Mouse (Mus musculus) small intestine, adult 2 months (tissue): Measurements from ENCODE around the gene Mgat4a. TPM values are rescaled to one million over a fixed set of nuclear protein-coding genes. Genes with fewer than 3 reads are reported as not detected.

Source experiments
- H3K27ac ChIP-seq: fragments of 200-500 bp; 2 replicates; pipeline ENCODE4 v1.5.1; 2012; ENCODE audit warnings: low read depth, low read length, control low read depth, inconsistent platforms; ENCODE audit not compliant: insufficient read depth
- H3K27me3 ChIP-seq: fragments of 200-500 bp; 2 replicates; pipeline ENCODE4 v1.6.1; 2012; ENCODE audit warnings: mild to moderate bottlenecking, moderate library complexity, low read length, inconsistent platforms; ENCODE audit not compliant: control insufficient read depth, insufficient read depth
- H3K36me3 ChIP-seq: fragments of 200-500 bp; 2 replicates; pipeline ENCODE4 v1.6.1; 2012; ENCODE audit warnings: mild to moderate bottlenecking, low read length, control low read depth, inconsistent platforms; ENCODE audit not compliant: control insufficient read depth, insufficient read depth
- H3K4me1 ChIP-seq: fragments of 200-500 bp; 2 replicates; pipeline ENCODE4 v1.6.1; 2012; ENCODE audit warnings: low read length, inconsistent platforms, mixed read lengths; ENCODE audit not compliant: control insufficient read depth, insufficient read depth, insufficient read length
- H3K4me3 ChIP-seq: fragments of 200-500 bp; 2 replicates; pipeline ENCODE4 v1.5.1; 2012; ENCODE audit warnings: low read depth, mild to moderate bottlenecking, control low read depth, inconsistent platforms, low read length, moderate library complexity
- CTCF ChIP-seq: fragments of 200-500 bp; IDR thresholded peaks from 2 replicates; pipeline ENCODE4 v1.5.1; 2012; ENCODE audit warnings: low read depth, mild to moderate bottlenecking, control low read depth, inconsistent platforms, low read length, moderate library complexity, mixed read lengths; ENCODE audit not compliant: insufficient replicate concordance, insufficient read length; ENCODE audit errors: extremely low read depth
- POLR2A ChIP-seq: fragments of 200-500 bp; IDR thresholded peaks from 2 replicates; pipeline ENCODE4 v1.6.1; 2012; ENCODE audit warnings: low read depth, mild to moderate bottlenecking, control low read depth, inconsistent platforms, low read length, moderate library complexity
- WGBS: fragments of 180-500 bp; shearing (Covaris S2); methylation state at CpG from one replicate; pipeline ENCODE4 v1.1.7; 2018; 5-methylcytosine and 5-hydroxymethylcytosine counted together
- polyA plus RNA-seq: library from polyadenylated mRNA; depleted of rRNA; stranded (reverse); fragments of >200 nt; gene quantifications from 2 replicates; pipeline ENCODE4 v1.2.3, GENCODE M21; 2012

Mgat4a gene
- polyA plus RNA-seq, 1 experiment = 53.3 TPM

DNA sequence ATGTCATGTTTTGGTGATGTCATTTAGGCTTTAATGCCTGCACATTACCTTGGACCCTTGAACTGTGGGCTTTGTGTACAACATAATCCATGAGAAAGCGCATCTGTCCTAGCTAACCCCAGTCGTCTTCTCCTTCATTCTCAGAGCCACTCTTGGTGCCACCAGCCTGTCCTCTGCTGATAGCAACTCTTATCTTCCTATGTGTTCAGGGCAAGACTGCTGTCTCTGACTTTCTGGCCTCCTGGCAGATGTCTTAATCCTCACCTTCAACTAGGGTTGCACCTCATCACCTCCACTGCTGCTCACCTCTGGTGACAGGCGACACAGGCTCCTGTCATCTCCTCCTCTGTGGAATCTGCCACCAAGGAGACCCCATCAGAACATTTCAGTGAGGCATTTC is 104.4 kb downstream of the Mgat4a start:
- peaks cover 73% of the 10 kb centered on the region for H3K36me3 ChIP-seq
- H3K4me1 ChIP-seq = no peaks in the 10 kb centered on the region
- H3K4me3 ChIP-seq = no peak overlapping the region
- no peaks in the 10 kb centered on the region for H3K27me3 ChIP-seq
- 85% methylated on average over 3 of the region's 3 CpGs for WGBS
- TF ChIP-seq POLR2A (no peak), CTCF (no peak)
- H3K27ac ChIP-seq = no peak overlapping the region

DNA sequence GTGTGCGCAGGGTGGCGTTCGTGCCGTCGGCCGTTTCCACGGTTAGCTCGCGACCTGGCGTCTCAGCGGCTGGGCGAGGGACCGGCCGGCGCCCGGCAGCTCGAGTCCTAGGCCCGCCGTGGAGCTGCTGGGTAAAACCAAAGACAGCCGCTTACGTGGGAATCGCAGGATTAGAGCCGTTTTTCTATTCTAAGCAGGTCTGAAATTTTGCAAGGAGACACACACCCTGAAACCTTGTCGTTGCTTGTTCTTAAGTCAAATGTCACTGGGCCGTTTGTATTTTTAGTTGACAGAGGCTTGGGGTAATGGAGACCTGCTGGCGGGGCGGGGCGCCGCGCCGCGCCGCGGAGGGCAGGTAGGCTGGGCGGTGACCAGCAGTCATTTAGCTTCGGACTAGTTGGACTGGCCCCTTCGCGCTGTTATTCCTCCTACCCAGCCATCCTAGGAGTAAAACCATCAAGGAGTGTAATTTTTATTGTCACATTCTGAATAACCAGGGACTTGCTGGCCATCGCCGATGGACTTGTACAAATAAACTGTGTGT is 110.4 kb downstream of the Mgat4a start:
- Histone ChIP-seq H3K27me3 (no peaks in the 10 kb centered on the region), H3K36me3 (peaks cover 37% of the 10 kb centered on the region), H3K27ac (peak overlapping the region; percentile 80), H3K4me3 (peak overlapping the region; percentile 92), H3K4me1 (peaks cover 12% of the 10 kb centered on the region)
- WGBS = under 1% methylated on average over 40 of the region's 40 CpGs
- TF ChIP-seq CTCF = no peak
- no peak for TF ChIP-seq POLR2A

DNA sequence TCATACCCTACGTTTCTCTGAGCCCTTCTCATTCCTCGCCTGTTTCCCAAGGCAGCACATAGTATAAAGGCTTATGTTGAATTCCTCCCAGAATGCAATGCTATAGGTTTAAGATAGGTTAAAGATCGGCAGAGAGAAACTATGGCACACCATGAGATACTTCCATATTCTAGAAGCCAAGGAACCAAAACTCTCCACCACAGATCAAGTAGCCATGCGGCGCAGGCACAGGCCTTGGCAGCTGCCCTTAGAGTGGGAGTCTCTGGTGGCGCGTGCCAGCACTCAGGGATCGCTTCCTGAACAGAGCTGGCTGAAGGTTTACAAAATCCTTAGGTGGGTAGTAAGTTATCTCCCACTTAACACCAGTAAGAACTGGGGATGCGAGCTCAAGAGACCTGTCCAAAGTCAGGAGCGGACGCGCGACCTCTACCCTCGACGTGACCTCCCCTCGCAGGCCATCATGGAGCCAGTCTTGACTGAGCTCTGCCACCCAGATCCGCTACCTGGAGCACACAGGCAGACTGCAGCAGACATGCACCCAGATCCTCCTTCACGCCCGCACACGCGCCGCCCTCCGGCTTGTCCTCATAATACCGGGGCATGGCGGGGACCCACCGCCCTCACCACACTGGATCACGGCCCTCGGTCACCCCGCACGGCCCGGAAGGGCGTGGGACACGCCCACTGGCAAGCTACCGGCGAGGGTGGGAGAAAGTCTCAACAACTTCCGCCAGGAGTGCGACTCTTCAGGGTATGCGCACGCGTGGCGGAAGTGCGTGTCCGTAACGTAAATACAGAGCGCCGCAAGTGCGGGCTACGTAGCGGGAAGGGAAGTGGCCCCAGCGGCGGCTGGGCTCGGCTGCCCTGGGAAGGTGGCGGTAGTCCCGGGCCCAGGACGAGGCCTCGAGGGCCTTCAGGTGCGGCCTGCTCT is 111.2 kb downstream of the Mgat4a start, which contains the start of the genes Coa5 and Unc50:
TSS of gene Coa5 (minus strand) at position 738 of the 931 bp plus-strand sequence.
TSS of gene Unc50 (plus strand) at position 774 of the 931 bp plus-strand sequence.
- Histone ChIP-seq H3K36me3 (peaks cover 37% of the 10 kb centered on the region), H3K27me3 (no peaks in the 10 kb centered on the region), H3K27ac (peak within 1 kb of the TSS; percentile 80), H3K4me1 (peaks cover 12% of the 10 kb centered on the region), H3K4me3 (peak within 1 kb of the TSS; percentile 92)
- TF ChIP-seq CTCF (no peak), POLR2A (peak; percentile 92; the same call in 1 of the 2 replicates)
- WGBS = 1% methylated on average over 57 of the region's 57 CpGs

- WGBS = 17% methylated on average over 2 of the region's 2 CpGs
- H3K36me3 ChIP-seq = peaks cover 36% of the 10 kb centered on the region
- peak overlapping the region; percentile 42; the same call in 1 of the 2 replicates for H3K27ac ChIP-seq
- H3K27me3 ChIP-seq = no peaks in the 10 kb centered on the region
- TF ChIP-seq POLR2A = no peak
- TF ChIP-seq CTCF = no peak
- peaks cover 12% of the 10 kb centered on the region for H3K4me1 ChIP-seq
- no peak overlapping the region; the same call in 1 of the 2 replicates for H3K4me3 ChIP-seq
These were observed 111.9 kb downstream of the Mgat4a start for GRCm38 (mm10) chr1:37428911-37429310.

GRCm38 (mm10) chr1:37427144-37427875 is 113.5 kb downstream of the Mgat4a start:
- Histone ChIP-seq H3K27me3 (no peaks in the 10 kb centered on the region), H3K4me3 (no peak overlapping the region), H3K4me1 (peaks cover 12% of the 10 kb centered on the region), H3K27ac (no peak overlapping the region), H3K36me3 (peaks cover 24% of the 10 kb centered on the region)
- WGBS = 94% methylated on average over 8 of the region's 8 CpGs
- TF ChIP-seq CTCF (no peak), POLR2A (no peak)

DNA sequence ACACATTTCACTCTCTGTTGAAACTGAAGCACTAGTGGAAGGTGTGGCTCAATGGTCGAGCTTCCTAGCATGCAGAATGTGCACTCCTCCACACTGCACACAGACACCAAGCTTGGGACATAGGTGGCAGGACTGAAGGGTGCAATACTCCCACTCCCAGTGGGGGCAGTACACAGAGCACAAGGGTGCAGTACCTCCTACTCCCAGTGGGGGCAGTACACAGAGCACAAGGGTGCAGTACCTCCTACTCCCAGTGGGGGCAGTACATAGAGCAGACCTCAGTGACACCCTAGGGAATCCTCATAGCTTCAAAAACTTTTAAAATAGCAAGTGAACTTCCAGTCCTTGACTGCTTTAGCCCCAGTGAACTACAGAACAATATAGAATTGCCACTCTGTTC is 121.4 kb downstream of the Mgat4a start:
- H3K27me3 ChIP-seq = no peaks in the 10 kb centered on the region
- no peak overlapping the region for H3K27ac ChIP-seq
- 91% methylated on average over 1 of the region's 1 CpGs for WGBS
- H3K4me1 ChIP-seq = no peaks in the 10 kb centered on the region; the same call in 1 of the 2 replicates
- H3K36me3 ChIP-seq = peaks cover 26% of the 10 kb centered on the region
- H3K4me3 ChIP-seq = no peak overlapping the region
- TF ChIP-seq CTCF (peak; percentile 99; the same call in 1 of the 2 replicates), POLR2A (no peak)
